Mouse (Mus musculus): ENCODE data around the gene Cd83. TPM values are rescaled to one million over a fixed set of nuclear protein-coding genes. Genes with fewer than 3 reads are reported as not detected.
A peak's percentile ranks its signal among the peaks of the same experiment; 100 is the strongest.

The Cd83 gene
- 4.0 and 4.2 TPM in 2 replicates for polyA plus RNA-seq (2014; fragmentation: Nextera tagmentation; extraction: Ambion mirVana)

GRCm38 (mm10) chr13:43784725-43785711 lies at the start of gene Cd83:
Gene Cd83, plus strand, starts transcription at chr13:43784775.
- peaks cover 0 to 7% of the 10 kb centered on the region in 2 experiments; a peak in 2 of 4 replicates for H3K4me1 ChIP-seq (ENCODE audit: control insufficient read depth in 2 of 2, insufficient read depth in 2 of 2, low read length in 2 of 2)
- peak within 1 kb of the TSS; percentile 97 for H3K4me2 ChIP-seq (ENCODE audit: low read length)
- peak within 1 kb of the TSS; percentile 63 to 68 for H3K4me3 ChIP-seq (ENCODE audit: control insufficient read depth in 1 of 2, insufficient read depth in 1 of 2, low read depth in 1 of 2, low read length in 2 of 2)
- peak; percentile 62 for ATAC-seq (ENCODE audit: insufficient number of reproducible peaks, insufficient read depth, low FRiP score, low read depth)
- H3K27ac ChIP-seq (replicated peaks in 1 of 2; ENCODE audit: control insufficient read depth in 1 of 2, insufficient read depth in 1 of 2, low read depth in 2 of 2, low read length in 2 of 2) = no peak within 1 kb of the TSS
- no peaks in the 10 kb centered on the region for H3K36me3 ChIP-seq (ENCODE audit: control insufficient read depth, insufficient read depth, low read length)
- WGBS = 4% methylated on average over 71 of the region's 73 CpGs
- peak within 1 kb of the TSS; percentile 77 for H3K9ac ChIP-seq (ENCODE audit: low read length)
- H3K9me3 ChIP-seq (ENCODE audit: control insufficient read depth, low read length) = no peaks in the 10 kb centered on the region
- peaks cover 18% of the 10 kb centered on the region for H3K27me3 ChIP-seq (ENCODE audit: control insufficient read depth, insufficient read depth, low read length)

GRCm38 (mm10) chr13:43739598-43740275 lies 44.8 kb upstream of the Cd83 start:
- no peak overlapping the region for H3K9ac ChIP-seq (ENCODE audit: low read length)
- H3K27me3 ChIP-seq (ENCODE audit: control insufficient read depth, insufficient read depth, low read length) = no peaks in the 10 kb centered on the region
- H3K36me3 ChIP-seq (ENCODE audit: control insufficient read depth, insufficient read depth, low read length) = no peaks in the 10 kb centered on the region
- 16% methylated on average over 15 of the region's 15 CpGs for WGBS
- no peak for ATAC-seq (ENCODE audit: insufficient number of reproducible peaks, insufficient read depth, low FRiP score, low read depth)
- peaks cover 3 to 7% of the 10 kb centered on the region in 2 experiments; a peak in 3 of 4 replicates for H3K4me1 ChIP-seq (ENCODE audit: control insufficient read depth in 2 of 2, insufficient read depth in 2 of 2, low read length in 2 of 2)
- H3K9me3 ChIP-seq (ENCODE audit: control insufficient read depth, low read length) = no peaks in the 10 kb centered on the region
- no peak overlapping the region; a peak in 1 of 4 replicates for H3K27ac ChIP-seq (replicated peaks in 1 of 2; ENCODE audit: control insufficient read depth in 1 of 2, insufficient read depth in 1 of 2, low read depth in 2 of 2, low read length in 2 of 2)
- H3K4me3 ChIP-seq (ENCODE audit: control insufficient read depth in 1 of 2, insufficient read depth in 1 of 2, low read depth in 1 of 2, low read length in 2 of 2) = no peak overlapping the region
- no peak overlapping the region for H3K4me2 ChIP-seq (ENCODE audit: low read length)

DNA sequence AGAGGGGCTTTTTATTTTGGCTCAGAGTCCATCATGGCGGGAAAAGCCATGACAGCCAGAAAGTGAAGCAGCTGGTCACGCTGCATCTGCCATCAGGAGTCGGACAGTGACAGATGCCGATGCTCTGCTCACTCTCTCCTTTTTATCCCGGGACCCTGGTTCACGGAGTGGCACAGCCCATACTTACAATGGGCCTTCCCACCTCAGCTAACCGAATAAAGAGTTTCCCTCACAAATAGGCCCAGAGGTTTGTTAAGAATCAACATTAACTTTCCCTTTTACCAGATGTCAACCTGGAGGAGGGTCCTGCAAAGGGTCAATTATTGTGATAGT lies 44.3 kb upstream of the Cd83 start:
- WGBS = 67% methylated on average over 7 of the region's 7 CpGs
- Histone ChIP-seq H3K4me1 (ENCODE audit: control insufficient read depth in 2 of 2, insufficient read depth in 2 of 2, low read length in 2 of 2) (peaks cover 3 to 4% of the 10 kb centered on the region in 2 experiments; a peak in 3 of 4 replicates), H3K27ac (replicated peaks in 1 of 2; ENCODE audit: control insufficient read depth in 1 of 2, insufficient read depth in 1 of 2, low read depth in 2 of 2, low read length in 2 of 2) (no peak overlapping the region), H3K36me3 (ENCODE audit: control insufficient read depth, insufficient read depth, low read length) (no peaks in the 10 kb centered on the region), H3K9me3 (ENCODE audit: control insufficient read depth, low read length) (no peaks in the 10 kb centered on the region), H3K4me3 (ENCODE audit: control insufficient read depth in 1 of 2, insufficient read depth in 1 of 2, low read depth in 1 of 2, low read length in 2 of 2) (no peak overlapping the region), H3K9ac (ENCODE audit: low read length) (no peak overlapping the region), H3K27me3 (ENCODE audit: control insufficient read depth, insufficient read depth, low read length) (no peaks in the 10 kb centered on the region), H3K4me2 (ENCODE audit: low read length) (no peak overlapping the region)
- no peak for ATAC-seq (ENCODE audit: insufficient number of reproducible peaks, insufficient read depth, low FRiP score, low read depth)

GRCm38 (mm10) chr13:43742677-43743076 lies 41.9 kb upstream of the Cd83 start:
- no peak for ATAC-seq (ENCODE audit: insufficient number of reproducible peaks, insufficient read depth, low FRiP score, low read depth)
- H3K36me3 ChIP-seq (ENCODE audit: control insufficient read depth, insufficient read depth, low read length) = no peaks in the 10 kb centered on the region
- H3K9ac ChIP-seq (ENCODE audit: low read length) = no peak overlapping the region
- no peaks in the 10 kb centered on the region for H3K9me3 ChIP-seq (ENCODE audit: control insufficient read depth, low read length)
- H3K4me2 ChIP-seq (ENCODE audit: low read length) = no peak overlapping the region
- H3K27me3 ChIP-seq (ENCODE audit: control insufficient read depth, insufficient read depth, low read length) = no peaks in the 10 kb centered on the region
- WGBS = 54% methylated on average over 3 of the region's 3 CpGs
- no peak overlapping the region for H3K4me3 ChIP-seq (ENCODE audit: control insufficient read depth in 1 of 2, insufficient read depth in 1 of 2, low read depth in 1 of 2, low read length in 2 of 2)
- peaks cover 3 to 4% of the 10 kb centered on the region in 2 experiments; a peak in 3 of 4 replicates for H3K4me1 ChIP-seq (ENCODE audit: control insufficient read depth in 2 of 2, insufficient read depth in 2 of 2, low read length in 2 of 2)
- no peak overlapping the region for H3K27ac ChIP-seq (replicated peaks in 1 of 2; ENCODE audit: control insufficient read depth in 1 of 2, insufficient read depth in 1 of 2, low read depth in 2 of 2, low read length in 2 of 2)

DNA sequence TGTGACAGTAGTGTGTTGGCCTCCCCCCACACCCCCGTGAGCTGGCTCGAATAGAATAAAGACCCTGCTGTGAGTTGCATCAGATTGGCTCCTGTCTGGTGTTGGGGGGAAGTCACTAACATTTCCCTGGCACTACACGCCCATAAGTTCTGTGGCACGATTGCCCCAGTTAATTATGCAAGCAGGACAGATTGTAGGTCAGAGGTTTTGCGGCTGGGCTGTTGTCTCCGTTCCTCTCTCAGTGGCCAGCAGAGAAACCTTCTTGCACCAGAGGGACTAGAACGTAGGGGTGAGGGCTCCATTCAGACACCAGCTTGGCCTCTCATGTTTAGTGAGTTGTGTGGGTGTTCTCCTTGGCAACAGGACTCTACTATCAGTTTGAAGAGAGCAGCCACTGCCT lies 40.3 kb upstream of the Cd83 start:
- Histone ChIP-seq H3K4me1 (ENCODE audit: control insufficient read depth in 2 of 2, insufficient read depth in 2 of 2, low read length in 2 of 2) (peaks cover 3 to 4% of the 10 kb centered on the region in 2 experiments; a peak in 3 of 4 replicates), H3K4me2 (ENCODE audit: low read length) (no peak overlapping the region), H3K36me3 (ENCODE audit: control insufficient read depth, insufficient read depth, low read length) (no peaks in the 10 kb centered on the region), H3K27me3 (ENCODE audit: control insufficient read depth, insufficient read depth, low read length) (no peaks in the 10 kb centered on the region), H3K9me3 (ENCODE audit: control insufficient read depth, low read length) (no peaks in the 10 kb centered on the region), H3K9ac (ENCODE audit: low read length) (no peak overlapping the region), H3K27ac (replicated peaks in 1 of 2; ENCODE audit: control insufficient read depth in 1 of 2, insufficient read depth in 1 of 2, low read depth in 2 of 2, low read length in 2 of 2) (no peak overlapping the region), H3K4me3 (ENCODE audit: control insufficient read depth in 1 of 2, insufficient read depth in 1 of 2, low read depth in 1 of 2, low read length in 2 of 2) (no peak overlapping the region)
- no peak for ATAC-seq (ENCODE audit: insufficient number of reproducible peaks, insufficient read depth, low FRiP score, low read depth)
- 76% methylated on average over 7 of the region's 7 CpGs for WGBS

DNA sequence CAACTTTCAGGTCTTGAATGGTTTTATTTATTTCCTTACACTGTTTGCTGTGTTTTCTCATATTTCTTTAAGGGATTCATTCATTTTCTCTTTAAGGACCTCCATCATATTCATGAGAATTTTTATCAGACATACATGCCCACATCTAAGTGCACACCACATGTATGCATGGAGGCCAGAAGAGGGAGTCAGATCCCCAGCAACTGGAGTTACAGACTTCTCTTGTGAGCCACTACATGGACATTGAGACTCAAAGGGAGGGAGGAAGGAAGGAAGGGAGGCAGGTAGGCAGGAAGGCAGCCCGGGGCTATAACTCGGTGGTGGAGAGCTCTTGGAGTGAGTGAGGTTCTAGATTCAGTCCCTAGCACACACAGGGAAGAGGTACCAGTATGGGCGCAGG lies 34.3 kb upstream of the Cd83 start:
- 0 out of 2 replicates have a peak overlapping the region, but pooled peaks have one; percentile 17 for H3K4me2 ChIP-seq (ENCODE audit: low read length)
- H3K27me3 ChIP-seq (ENCODE audit: control insufficient read depth, insufficient read depth, low read length) = no peaks in the 10 kb centered on the region
- peaks cover 5 to 7% of the 10 kb centered on the region in 2 experiments for H3K4me1 ChIP-seq (ENCODE audit: control insufficient read depth in 2 of 2, insufficient read depth in 2 of 2, low read length in 2 of 2)
- WGBS = 62% methylated on average over 3 of the region's 3 CpGs
- H3K4me3 ChIP-seq (ENCODE audit: control insufficient read depth in 1 of 2, insufficient read depth in 1 of 2, low read depth in 1 of 2, low read length in 2 of 2) = no peak overlapping the region
- no peak for ATAC-seq (ENCODE audit: insufficient number of reproducible peaks, insufficient read depth, low FRiP score, low read depth)
- H3K9me3 ChIP-seq (ENCODE audit: control insufficient read depth, low read length) = no peaks in the 10 kb centered on the region
- H3K27ac ChIP-seq (replicated peaks in 1 of 2; ENCODE audit: control insufficient read depth in 1 of 2, insufficient read depth in 1 of 2, low read depth in 2 of 2, low read length in 2 of 2) = no peak overlapping the region
- no peaks in the 10 kb centered on the region for H3K36me3 ChIP-seq (ENCODE audit: control insufficient read depth, insufficient read depth, low read length)
- H3K9ac ChIP-seq (ENCODE audit: low read length) = no peak overlapping the region

DNA sequence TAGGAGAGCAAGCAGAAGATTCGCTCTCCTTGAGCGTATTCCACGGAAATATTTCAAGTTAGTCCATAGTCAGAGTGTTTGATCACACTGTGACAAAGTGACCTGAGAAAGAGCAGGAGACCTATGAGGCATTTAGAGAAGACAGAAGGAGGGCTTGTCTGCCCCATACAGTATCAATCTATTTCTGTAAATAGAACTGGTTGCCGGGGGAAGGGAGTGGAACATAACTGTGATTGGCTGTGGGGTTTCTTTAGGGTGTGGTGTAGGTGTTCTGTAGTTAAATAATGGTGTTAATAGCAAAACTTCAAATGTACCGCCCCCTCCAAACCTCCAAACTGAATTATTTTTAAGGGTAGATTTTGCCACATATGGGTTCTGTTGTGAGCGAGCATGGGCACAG lies 33.6 kb upstream of the Cd83 start:
- Histone ChIP-seq H3K36me3 (ENCODE audit: control insufficient read depth, insufficient read depth, low read length) (no peaks in the 10 kb centered on the region), H3K4me2 (ENCODE audit: low read length) (peak overlapping the region; percentile 17; the same call in 1 of the 2 replicates), H3K9me3 (ENCODE audit: control insufficient read depth, low read length) (no peaks in the 10 kb centered on the region), H3K4me1 (ENCODE audit: control insufficient read depth in 2 of 2, insufficient read depth in 2 of 2, low read length in 2 of 2) (peaks cover 5 to 7% of the 10 kb centered on the region in 2 experiments), H3K27ac (replicated peaks in 1 of 2; ENCODE audit: control insufficient read depth in 1 of 2, insufficient read depth in 1 of 2, low read depth in 2 of 2, low read length in 2 of 2) (no peak overlapping the region), H3K9ac (ENCODE audit: low read length) (no peak overlapping the region), H3K27me3 (ENCODE audit: control insufficient read depth, insufficient read depth, low read length) (no peaks in the 10 kb centered on the region), H3K4me3 (ENCODE audit: control insufficient read depth in 1 of 2, insufficient read depth in 1 of 2, low read depth in 1 of 2, low read length in 2 of 2) (no peak overlapping the region)
- WGBS = 64% methylated on average over 6 of the region's 6 CpGs
- ATAC-seq (ENCODE audit: insufficient number of reproducible peaks, insufficient read depth, low FRiP score, low read depth) = no peak

Measured in heart, embryonic 14.5 days (tissue).